Mouse (Mus musculus) heart, embryonic 15.5 days (tissue): ENCODE measurements around the gene Lsr. TPM values are rescaled to one million over a fixed set of nuclear protein-coding genes. Genes with fewer than 3 reads are reported as not detected.
"Not testable (repeated sequence)": the region's sequence is repeated elsewhere in the genome, so short reads cannot be mapped to it uniquely, and the experiment has no call there.

Source experiments
- ATAC-seq: fragments of 200-750 bp; cut with Nextera tagmentation; replicated peaks from 2 replicates; pipeline ENCODE4 v1.8.0; 2017; ENCODE audit warnings: low read depth, moderate TSS enrichment; ENCODE audit not compliant: insufficient number of reproducible peaks, insufficient read depth, low FRiP score
- H3K27ac ChIP-seq: fragments of 300-500 bp; sonication (generic); 2 replicates; pipeline ENCODE4 v1.5.1; 2015; ENCODE audit warnings: mild to moderate bottlenecking, inconsistent platforms
- H3K27me3 ChIP-seq: fragments of 300-500 bp; sonication (generic); 2 replicates; pipeline ENCODE4 v1.6.1; 2015; ENCODE audit warnings: inconsistent platforms
- H3K36me3 ChIP-seq: fragments of 300-500 bp; sonication (generic); 2 replicates; pipeline ENCODE4 v1.6.1; 2015; ENCODE audit warnings: mild to moderate bottlenecking, inconsistent platforms
- H3K4me1 ChIP-seq: fragments of 300-500 bp; sonication (generic); replicated peaks from 2 replicates; pipeline ENCODE4 v1.6.1; 2015; ENCODE audit warnings: inconsistent platforms
- H3K4me2 ChIP-seq: fragments of 300-500 bp; sonication (generic); 2 replicates; pipeline ENCODE4 v1.6.1; 2015; ENCODE audit warnings: inconsistent platforms, mild to moderate bottlenecking, moderate library complexity
- H3K4me3 ChIP-seq: fragments of 300-500 bp; sonication (generic); 2 replicates; pipeline ENCODE4 v1.5.1; 2015; ENCODE audit warnings: mild to moderate bottlenecking, inconsistent platforms
- H3K9ac ChIP-seq: fragments of 300-500 bp; sonication (generic); 2 replicates; pipeline ENCODE4 v1.6.1; 2015; ENCODE audit warnings: mild to moderate bottlenecking, inconsistent platforms
- H3K9me3 ChIP-seq: fragments of 300-500 bp; sonication (generic); replicated peaks from 2 replicates; pipeline ENCODE4 v1.6.1; 2016; ENCODE audit warnings: inconsistent platforms
- WGBS: fragments of 180-500 bp; shearing (Covaris S2); methylation state at CpG from one replicate; pipeline ENCODE4 v1.1.7; 2015; ENCODE audit warnings: mixed read lengths; 5-methylcytosine and 5-hydroxymethylcytosine counted together
- polyA plus RNA-seq: library from polyadenylated mRNA; unstranded; fragments of >200 nt; fragmentation: Nextera tagmentation; extraction: Ambion mirVana; gene quantifications from 2 replicates; pipeline ENCODE4 v1.2.1, GENCODE M21; 2015

Lsr gene
- polyA plus RNA-seq, 1 experiment from 2014 or later: 7.0 TPM

- WGBS: 39% methylated on average over 3 of the region's 3 CpGs
- no peaks in the 10 kb centered on the region for H3K9me3 ChIP-seq
- no peak for ATAC-seq
These were observed 49.2 kb downstream of the Lsr start for GRCm38 (mm10) chr7:30924071-30924470.

GRCm38 (mm10) chr7:30922490-30922889, 50.8 kb downstream of the Lsr start:
- H3K27ac ChIP-seq: not testable (repeated sequence)

More at GRCm38 (mm10) chr7:30924071-30924470, 49.2 kb downstream of the Lsr start:
- H3K4me1 ChIP-seq: no peaks in the 10 kb centered on the region
- H3K27ac ChIP-seq: no peak overlapping the region
- no peak overlapping the region for H3K4me2 ChIP-seq
- H3K9ac ChIP-seq: no peak overlapping the region
- H3K36me3 ChIP-seq: no peaks in the 10 kb centered on the region
- H3K27me3 ChIP-seq: no peaks in the 10 kb centered on the region
- no peak overlapping the region for H3K4me3 ChIP-seq

GRCm38 (mm10) chr7:30920217-30920616, 53.0 kb downstream of the Lsr start:
- WGBS: 49% methylated on average over 3 of the region's 3 CpGs
- H3K4me3 ChIP-seq: no peak overlapping the region
- no peak for ATAC-seq

More at GRCm38 (mm10) chr7:30922490-30922889, 50.8 kb downstream of the Lsr start:
- H3K4me3 ChIP-seq, H3K4me2 ChIP-seq, H3K9ac ChIP-seq, H3K4me1 ChIP-seq, H3K36me3 ChIP-seq, ATAC-seq, H3K27me3 ChIP-seq, H3K9me3 ChIP-seq: not testable (repeated sequence)
- 31% methylated on average over 3 of the region's 3 CpGs for WGBS

GRCm38 (mm10) chr7:30917219-30917618, 56.0 kb downstream of the Lsr start:
- Histone ChIP-seq H3K4me3 (no peak overlapping the region), H3K4me2 (no peak overlapping the region)

More at GRCm38 (mm10) chr7:30920217-30920616, 53.0 kb downstream of the Lsr start:
- H3K36me3 ChIP-seq: no peaks in the 10 kb centered on the region
- no peak overlapping the region for H3K27ac ChIP-seq
- peaks cover 7% of the 10 kb centered on the region; the same call in 1 of the 2 replicates for H3K27me3 ChIP-seq
- H3K9me3 ChIP-seq: no peaks in the 10 kb centered on the region
- no peak overlapping the region for H3K9ac ChIP-seq
- H3K4me1 ChIP-seq: no peaks in the 10 kb centered on the region
- no peak overlapping the region for H3K4me2 ChIP-seq

GRCm38 (mm10) chr7:30916713-30917112, 56.6 kb downstream of the Lsr start:
- Histone ChIP-seq H3K9ac (no peak overlapping the region), H3K36me3 (no peaks in the 10 kb centered on the region), H3K9me3 (no peaks in the 10 kb centered on the region), H3K4me3 (no peak overlapping the region), H3K4me1 (0 out of 2 replicates have a peak, but pooled peaks cover 8% of the 10 kb centered on the region), H3K27me3 (peaks cover 10% of the 10 kb centered on the region; the same call in 1 of the 2 replicates), H3K4me2 (no peak overlapping the region), H3K27ac (no peak overlapping the region)
- no peak for ATAC-seq
- 34% methylated on average over 6 of the region's 6 CpGs for WGBS

More at GRCm38 (mm10) chr7:30917219-30917618, 56.0 kb downstream of the Lsr start:
- 44% methylated on average over 4 of the region's 4 CpGs for WGBS
- Histone ChIP-seq H3K36me3 (no peaks in the 10 kb centered on the region), H3K27me3 (peaks cover 10% of the 10 kb centered on the region; the same call in 1 of the 2 replicates), H3K9me3 (no peaks in the 10 kb centered on the region), H3K4me1 (0 out of 2 replicates have a peak, but pooled peaks cover 8% of the 10 kb centered on the region), H3K27ac (no peak overlapping the region), H3K9ac (no peak overlapping the region)
- ATAC-seq: no peak

GRCm38 (mm10) chr7:30914732-30915131, 58.5 kb downstream of the Lsr start, which contains the start of gene Mag:
Mag (minus strand) TSS chr7:30914873.
- Histone ChIP-seq H3K4me1 (0 out of 2 replicates have a peak, but pooled peaks cover 8% of the 10 kb centered on the region), H3K4me3 (no peak within 1 kb of the TSS), H3K4me2 (no peak within 1 kb of the TSS), H3K27ac (no peak within 1 kb of the TSS), H3K36me3 (no peaks in the 10 kb centered on the region), H3K27me3 (peaks cover 10% of the 10 kb centered on the region; the same call in 1 of the 2 replicates), H3K9ac (no peak within 1 kb of the TSS), H3K9me3 (no peaks in the 10 kb centered on the region)
- WGBS: 70% methylated on average over 8 of the region's 8 CpGs
- ATAC-seq: 0 out of 2 replicates have a peak, but pooled peaks have one; percentile 9

GRCm38 (mm10) chr7:30909773-30910172, 63.5 kb downstream of the Lsr start:
- Histone ChIP-seq H3K4me2 (no peak overlapping the region), H3K27ac (no peak overlapping the region), H3K9ac (no peak overlapping the region), H3K4me3 (no peak overlapping the region), H3K36me3 (no peaks in the 10 kb centered on the region), H3K27me3 (peaks cover 31% of the 10 kb centered on the region), H3K4me1 (peaks cover 16% of the 10 kb centered on the region), H3K9me3 (no peaks in the 10 kb centered on the region)
- WGBS: 72% methylated on average over 6 of the region's 6 CpGs
- no peak for ATAC-seq

- Histone ChIP-seq H3K36me3 (no peaks in the 10 kb centered on the region), H3K27me3 (peaks cover 30% of the 10 kb centered on the region), H3K9ac (no peak overlapping the region), H3K4me1 (peaks cover 16% of the 10 kb centered on the region), H3K4me2 (peak overlapping the region; percentile 51), H3K9me3 (no peaks in the 10 kb centered on the region), H3K27ac (no peak overlapping the region), H3K4me3 (peak overlapping the region; percentile 20)
- WGBS: 22% methylated on average over 17 of the region's 17 CpGs
- no peak for ATAC-seq
These were observed 64.3 kb downstream of the Lsr start for GRCm38 (mm10) chr7:30908992-30909431.

GRCm38 (mm10) chr7:30908277-30908991, 64.8 kb downstream of the Lsr start:
- H3K9ac ChIP-seq: no peak overlapping the region
- 0 out of 2 replicates have a peak, but pooled peaks have one; percentile 15 for ATAC-seq
- WGBS: 2% methylated on average over 25 of the region's 26 CpGs
- H3K4me2 ChIP-seq: peak overlapping the region; percentile 51
- H3K4me1 ChIP-seq: peaks cover 14% of the 10 kb centered on the region
- no peaks in the 10 kb centered on the region for H3K9me3 ChIP-seq
- H3K27me3 ChIP-seq: peaks cover 30% of the 10 kb centered on the region
- no peaks in the 10 kb centered on the region for H3K36me3 ChIP-seq
- no peak overlapping the region for H3K27ac ChIP-seq
- peak overlapping the region; percentile 20 for H3K4me3 ChIP-seq
